Mouse (Mus musculus) T-helper 2 cell (primary cell): Measurements from ENCODE around the gene Aup1.

Experiments used
- in situ Hi-C: fragments of 300-600 bp; cut with MboI, MseI; formaldehyde crosslinking; loops from one replicate; pipeline ENCODE4 v1.15.1; 2025; ENCODE audit warnings: high pct_unique_total_duplicates

Gene Aup1

GRCm38 (mm10) chr6:83068221-83068620 is 13.9 kb downstream of the Aup1 start:
- in situ Hi-C loops: no loop called here

- in situ Hi-C loops: no loop called here
These were observed 14.6 kb downstream of the Aup1 start for GRCm38 (mm10) chr6:83068706-83069487.

GRCm38 (mm10) chr6:83069488-83070246 is 15.3 kb downstream of the Aup1 start:
- in situ Hi-C loops: no loop called here

GRCm38 (mm10) chr6:83070247-83070310 is 15.8 kb downstream of the Aup1 start, which contains the start of gene Tlx2:
Gene Tlx2 (minus strand): TSS chr6:83070293.
- in situ Hi-C loops: no loop called here

GRCm38 (mm10) chr6:83070311-83071219 is 16.2 kb downstream of the Aup1 start:
- in situ Hi-C loops: no loop called here

GRCm38 (mm10) chr6:83071220-83071619 is 16.9 kb downstream of the Aup1 start:
- in situ Hi-C loops: no loop called here

GRCm38 (mm10) chr6:83074979-83075378 is 20.7 kb downstream of the Aup1 start:
- in situ Hi-C loops: loop anchor here (5.0 kb wide), 1 partner anchor 42 kb away; the partner anchor contains the start of gene Mogs

- in situ Hi-C loops: loop anchor here (5.0 kb wide), 1 partner anchor 40 kb away; the partner anchor contains the start of gene Mogs
These were observed 23.5 kb downstream of the Aup1 start, which contains the start of gene Pcgf1 for GRCm38 (mm10) chr6:83077630-83078323. Gene Pcgf1 (plus strand): TSS chr6:83077869.

GRCm38 (mm10) chr6:83078324-83078858 is 24.1 kb downstream of the Aup1 start:
- in situ Hi-C loops: loop anchor here (5.0 kb wide), 1 partner anchor 39 kb away; the partner anchor contains the start of gene Mogs

- in situ Hi-C loops: no loop called here
These were observed 25.9 kb downstream of the Aup1 start for GRCm38 (mm10) chr6:83080210-83080609.

- in situ Hi-C loops: no loop called here
These were observed 29.2 kb downstream of the Aup1 start for GRCm38 (mm10) chr6:83083497-83083896.

- in situ Hi-C loops: no loop called here
These were observed 30.2 kb downstream of the Aup1 start for GRCm38 (mm10) chr6:83084477-83084876.

GRCm38 (mm10) chr6:83086121-83087035 is 32.1 kb downstream of the Aup1 start, which contains the start of gene Lbx2:
Gene Lbx2 (plus strand): TSS chr6:83086367.
- in situ Hi-C loops: no loop called here

- in situ Hi-C loops: no loop called here
These were observed 33.0 kb downstream of the Aup1 start for GRCm38 (mm10) chr6:83087205-83087925.

- in situ Hi-C loops: no loop called here
These were observed 33.6 kb downstream of the Aup1 start for GRCm38 (mm10) chr6:83087926-83088260.

- in situ Hi-C loops: no loop called here
These were observed 38.3 kb downstream of the Aup1 start for GRCm38 (mm10) chr6:83092416-83093127.

- in situ Hi-C loops: no loop called here
These were observed 41.6 kb downstream of the Aup1 start for GRCm38 (mm10) chr6:83095968-83096367.

- in situ Hi-C loops: no loop called here
These were observed 44.1 kb downstream of the Aup1 start for GRCm38 (mm10) chr6:83098411-83098810.

GRCm38 (mm10) chr6:83101316-83101687 is 47.0 kb downstream of the Aup1 start, which contains the start of the genes Ccdc142 and Gm42688:
Gene Ccdc142 (plus strand): TSS chr6:83101601.
Gene Gm42688 (plus strand): TSS chr6:83101617.
- in situ Hi-C loops: loop anchor here (5.0 kb wide), 1 partner anchor 56 kb away; the partner anchor contains the start of genes 1700003E16Rik and Wdr54
